Mouse (Mus musculus) myocyte (in vitro differentiated cells): Measurements from ENCODE around the gene Olfr862.

ENCODE experiments used
- CEBPB ChIP-seq: IDR thresholded peaks from 2 replicates; pipeline ENCODE4 v1.6.1; 2011; ENCODE audit warnings: mild to moderate bottlenecking, moderate library complexity; ENCODE audit not compliant: poor library complexity, insufficient read depth, severe bottlenecking
- MAX ChIP-seq: IDR thresholded peaks from one replicate; pipeline ENCODE4 v1.6.1; 2011; ENCODE audit warnings: low read depth, mild to moderate bottlenecking, control low read depth
- MYOG ChIP-seq, 3 experiments: IDR thresholded peaks; one replicate each; pipeline ENCODE4 v1.6.1; 2011; ENCODE audit warnings: control low read depth in 2 of 3, low read depth in 2 of 3, mild to moderate bottlenecking in 2 of 3; ENCODE audit not compliant: insufficient read length in 2 of 3, control insufficient read depth in 1 of 3, insufficient read depth in 1 of 3
- POLR2A ChIP-seq: IDR thresholded peaks from one replicate; pipeline ENCODE4 v1.6.1; 2011; ENCODE audit warnings: low read depth, mild to moderate bottlenecking, control low read depth, moderate library complexity; ENCODE audit not compliant: insufficient read length
- SRF ChIP-seq: IDR thresholded peaks from one replicate; pipeline ENCODE4 v1.6.1; 2011; ENCODE audit warnings: low read depth; ENCODE audit not compliant: control insufficient read depth, insufficient read length
- USF1 ChIP-seq: IDR thresholded peaks from one replicate; pipeline ENCODE4 v1.6.1; 2011; ENCODE audit warnings: low read depth, mild to moderate bottlenecking, control low read depth, moderate library complexity

GRCm38 (mm10) chr9:19849647-19850046, 38.2 kb downstream of the Olfr862 start, which contains the start of gene Olfr860:
- TF ChIP-seq POLR2A (no peak), MYOG (IDR thresholded peaks at IDR 0.05; ENCODE audit: control insufficient read depth in 1 of 3, insufficient read depth in 1 of 3, insufficient read length in 2 of 3, low read depth in 2 of 3) (no peak), SRF (no peak), USF1 (no peak), CEBPB (no peak), MAX (no peak)
